Mouse (Mus musculus) brain, embryonic 18.5 days (tissue): ENCODE data around the gene 6030408B16Rik.

Experiments
- DNase-seq: peaks from one replicate; pipeline ENCODE4 v3.0.0-alpha.2; 2012; ENCODE audit warnings: low read depth, low spot score

Gene 6030408B16Rik

GRCm38 (mm10) chr15:101267053-101268032 is 25.7 kb upstream of the 6030408B16Rik start:
- DNase-seq = no peak

- DNase-seq = no peak
Measured at GRCm38 (mm10) chr15:101270101-101270820, 22.8 kb upstream of the 6030408B16Rik start.

GRCm38 (mm10) chr15:101271107-101271506 is 21.9 kb upstream of the 6030408B16Rik start:
- no peak for DNase-seq

- DNase-seq = no peak
Measured at GRCm38 (mm10) chr15:101271513-101271912, 21.5 kb upstream of the 6030408B16Rik start.

GRCm38 (mm10) chr15:101274380-101274779 is 18.6 kb upstream of the 6030408B16Rik start:
- no peak for DNase-seq

GRCm38 (mm10) chr15:101277351-101277899 is 15.6 kb upstream of the 6030408B16Rik start:
- no peak for DNase-seq

GRCm38 (mm10) chr15:101278589-101278988 is 14.4 kb upstream of the 6030408B16Rik start:
- no peak for DNase-seq

- DNase-seq = no peak
Measured at GRCm38 (mm10) chr15:101279430-101279999, 13.5 kb upstream of the 6030408B16Rik start.

- no peak for DNase-seq
Measured at GRCm38 (mm10) chr15:101282471-101282870, 10.5 kb upstream of the 6030408B16Rik start.

GRCm38 (mm10) chr15:101283183-101283910 is 9.7 kb upstream of the 6030408B16Rik start:
- DNase-seq = peak; percentile 67

GRCm38 (mm10) chr15:101283911-101284750 is 8.9 kb upstream of the 6030408B16Rik start, which contains the start of gene Atg101:
Gene Atg101 (plus strand): TSS chr15:101284272.
- peak; percentile 78 for DNase-seq

GRCm38 (mm10) chr15:101286129-101286770 is 6.8 kb upstream of the 6030408B16Rik start:
- DNase-seq = no peak

- no peak for DNase-seq
Measured at GRCm38 (mm10) chr15:101287361-101287760, 5.7 kb upstream of the 6030408B16Rik start.

GRCm38 (mm10) chr15:101290354-101290753 is 2.7 kb upstream of the 6030408B16Rik start:
- DNase-seq = no peak

- no peak for DNase-seq
Measured at GRCm38 (mm10) chr15:101292012-101292411, 1.0 kb upstream of the 6030408B16Rik start.

GRCm38 (mm10) chr15:101294028-101294894 is 1.2 kb downstream of the 6030408B16Rik start:
- DNase-seq = no peak

- DNase-seq = no peak
Measured at GRCm38 (mm10) chr15:101295106-101295505, 2.1 kb downstream of the 6030408B16Rik start.

- DNase-seq = no peak
Measured at GRCm38 (mm10) chr15:101295616-101296015, 2.6 kb downstream of the 6030408B16Rik start.

- DNase-seq = no peak
Measured at GRCm38 (mm10) chr15:101296091-101296490, 3.1 kb downstream of the 6030408B16Rik start.
